Mouse (Mus musculus) left cerebral cortex, adult 2 months (tissue): ENCODE results near the gene Rubcn. TPM values are rescaled to one million over a fixed set of nuclear protein-coding genes. Genes with fewer than 3 reads are reported as not detected.
A peak's percentile ranks its signal among the peaks of the same experiment; 100 is the strongest.
"Not testable (repeated sequence)": the region's sequence is repeated elsewhere in the genome, so short reads cannot be mapped to it uniquely, and the experiment has no call there.

ENCODE experiments used
- DNase-seq, 2 experiments: peaks; one replicate each; pipeline ENCODE4 v3.0.0; 2021 to 2022; ENCODE audit warnings: low spot score in 2 of 2, mixed read lengths in 1 of 2; ENCODE audit errors: extremely low spot score in 1 of 2
- H3K27ac ChIP-seq: fragments of 200-600 bp; 2 replicates; pipeline ENCODE4 v1.8.1; 2022
- H3K4me3 ChIP-seq: fragments of 200-600 bp; 2 replicates; pipeline ENCODE4 v1.8.1; 2022
- CTCF ChIP-seq: fragments of 200-600 bp; IDR thresholded peaks from 2 replicates; pipeline ENCODE4 v1.8.1; 2022; ENCODE audit warnings: antibody characterized with exemption, mild to moderate bottlenecking, moderate library complexity
- intact Hi-C: fragments of 180-260 bp; cut with DNase I; formaldehyde crosslinking; loops from one replicate; pipeline ENCODE4 v1.15.1; 2025
- long read RNA-seq, 2 experiments: library from polyadenylated mRNA; stranded (forward); transcript quantifications; one replicate each; pipeline ENCODE4 v2.0.0; 2021; ENCODE audit warnings: borderline mapping rate in 2 of 2
- total RNA-seq, 2 experiments: library from RNA; stranded (reverse); gene quantifications; 2 replicates each; pipeline ENCODE4 v1.2.3; 2021

Rubcn gene
- 10 to 100 TPM; 69.8 to 73.7 TPM for total RNA-seq
- long read RNA-seq, experiment 1, full-length matches to known transcripts: 32 of 89 reads
- long read RNA-seq, experiment 1, partial matches to known transcripts: 6 of 89 reads
- long read RNA-seq, experiment 1, other reads (novel, unspliced or antisense): 51 of 89 reads
- long read RNA-seq, experiment 2, full-length matches to known transcripts: 41 of 70 reads
- long read RNA-seq, experiment 2, partial matches to known transcripts: 5 of 70 reads
- long read RNA-seq, experiment 2, other reads (novel, unspliced or antisense): 24 of 70 reads

- peak; percentile 97 for DNase-seq
- Histone ChIP-seq H3K4me3 (peak within 1 kb of the TSS; percentile 96), H3K27ac (peak within 1 kb of the TSS; percentile 85)
- intact Hi-C loops: loop anchor here (5.0 kb wide), 2 partner anchors 180 to 505 kb away; partner anchors contain the start of genes Iqcg, Rpl35a and Zfp148
- TF ChIP-seq CTCF: peak; percentile 50
Observed at GRCm38 (mm10) chr16:32877343-32878156, at the start of gene Rubcn, which contains the start of gene Fyttd1. TSS of gene Rubcn (minus strand) at chr16:32877766. TSS of gene Fyttd1 (plus strand) at chr16:32877500.

- no peak for TF ChIP-seq CTCF
- no peak overlapping the region for H3K4me3 ChIP-seq
- DNase-seq: no peak
- no peak overlapping the region for H3K27ac ChIP-seq
- intact Hi-C loops: no loop called here
Observed at GRCm38 (mm10) chr16:32927044-32927443, 49.5 kb upstream of the Rubcn start.

- intact Hi-C loops, H3K27ac ChIP-seq, DNase-seq, H3K4me3 ChIP-seq: not testable (repeated sequence)
Observed at GRCm38 (mm10) chr16:32926629-32927028, 49.1 kb upstream of the Rubcn start.

- no peak for DNase-seq
- intact Hi-C loops: loop anchor here (2.0 kb wide), 1 partner anchor 31 kb away; no protein-coding TSS in a partner anchor
- Histone ChIP-seq H3K27ac (no peak overlapping the region), H3K4me3 (peak overlapping the region; percentile 100)
- TF ChIP-seq CTCF: no peak
Observed at GRCm38 (mm10) chr16:32915292-32916068, 37.9 kb upstream of the Rubcn start.

- H3K4me3 ChIP-seq: peak within 1 kb of the TSS; percentile 100
- H3K27ac ChIP-seq: peak within 1 kb of the TSS; percentile 96
- intact Hi-C loops: loop anchor here (2.0 to 5.0 kb wide), 2 partner anchors 33 to 78 kb away; no protein-coding TSS in a partner anchor
- DNase-seq: peak; percentile 92 to 96
- no peak for TF ChIP-seq CTCF
Observed at GRCm38 (mm10) chr16:32913937-32914881, 36.6 kb upstream of the Rubcn start, which contains the start of gene Lrch3. TSS of gene Lrch3 (plus strand) at chr16:32914100.

- intact Hi-C loops: loop anchor here (5.0 kb wide), 1 partner anchor 79 kb away; no protein-coding TSS in a partner anchor
- DNase-seq: no peak
Observed at GRCm38 (mm10) chr16:32913212-32913611, 35.6 kb upstream of the Rubcn start.

GRCm38 (mm10) chr16:32906727-32907126 is 29.2 kb upstream of the Rubcn start:
- no peak for DNase-seq
- no peak for TF ChIP-seq CTCF
- no peak overlapping the region for H3K4me3 ChIP-seq
- intact Hi-C loops: no loop called here
- no peak overlapping the region for H3K27ac ChIP-seq

More at GRCm38 (mm10) chr16:32913212-32913611, 35.6 kb upstream of the Rubcn start:
- Histone ChIP-seq H3K27ac (no peak overlapping the region), H3K4me3 (peak overlapping the region; percentile 100; the same call in 1 of the 2 replicates)
- TF ChIP-seq CTCF: no peak

- intact Hi-C loops: no loop called here
- Histone ChIP-seq H3K27ac (no peak overlapping the region), H3K4me3 (no peak overlapping the region)
- no peak for DNase-seq
- no peak for TF ChIP-seq CTCF
Observed at GRCm38 (mm10) chr16:32906186-32906585, 28.6 kb upstream of the Rubcn start.

GRCm38 (mm10) chr16:32902051-32902428 is 24.5 kb upstream of the Rubcn start:
- no peak; the same call in 1 of the 2 replicates for TF ChIP-seq CTCF
- no peak for DNase-seq
- no peak overlapping the region for H3K27ac ChIP-seq
- intact Hi-C loops: no loop called here
- no peak overlapping the region for H3K4me3 ChIP-seq

- no peak for DNase-seq
- intact Hi-C loops: no loop called here
- Histone ChIP-seq H3K27ac (no peak overlapping the region), H3K4me3 (no peak overlapping the region)
- TF ChIP-seq CTCF: no peak
Observed at GRCm38 (mm10) chr16:32901360-32902050, 23.9 kb upstream of the Rubcn start.
